Mouse (Mus musculus) hindbrain, embryonic 14.5 days (tissue): ENCODE results near the gene Mmgt2. TPM values are rescaled to one million over a fixed set of nuclear protein-coding genes. Genes with fewer than 3 reads are reported as not detected.

Experiments
- ATAC-seq: fragments of 200-750 bp; cut with Nextera tagmentation; 2 replicates; pipeline ENCODE4 v1.8.0; 2017; ENCODE audit warnings: moderate number of reproducible peaks, mild to moderate bottlenecking, moderate TSS enrichment, moderate library complexity; ENCODE audit not compliant: low FRiP score
- DNase-seq: peaks from one replicate; pipeline ENCODE4 v3.0.0-alpha.2; 2015; ENCODE audit warnings: low spot score
- H3K27ac ChIP-seq: fragments of 300-500 bp; sonication (generic); 2 replicates; pipeline ENCODE4 v1.5.1; 2014; ENCODE audit warnings: mild to moderate bottlenecking, moderate library complexity
- H3K27me3 ChIP-seq: fragments of 300-500 bp; sonication (generic); 2 replicates; pipeline ENCODE4 v1.6.1; 2014; ENCODE audit warnings: mild to moderate bottlenecking, low read length, mixed read lengths; ENCODE audit not compliant: control insufficient read depth, insufficient read depth
- H3K36me3 ChIP-seq: fragments of 300-500 bp; sonication (generic); replicated peaks from 2 replicates; pipeline ENCODE4 v1.6.1; 2014; ENCODE audit not compliant: control insufficient read depth, insufficient read depth
- H3K4me1 ChIP-seq: fragments of 300-500 bp; sonication (generic); replicated peaks from 2 replicates; pipeline ENCODE4 v1.6.1; 2014; ENCODE audit warnings: antibody characterized with exemption, low read length, mixed read lengths; ENCODE audit not compliant: control insufficient read depth, insufficient read depth
- H3K4me2 ChIP-seq: fragments of 300-500 bp; sonication (generic); replicated peaks from 2 replicates; pipeline ENCODE4 v1.6.1; 2014; ENCODE audit warnings: mild to moderate bottlenecking, moderate library complexity
- H3K4me3 ChIP-seq: fragments of 300-500 bp; sonication (generic); replicated peaks from 2 replicates; pipeline ENCODE4 v1.5.1; 2014; ENCODE audit warnings: mild to moderate bottlenecking, low read length
- H3K9ac ChIP-seq: fragments of 300-500 bp; sonication (generic); 2 replicates; pipeline ENCODE4 v1.6.1; 2014
- H3K9me3 ChIP-seq: fragments of 300-500 bp; sonication (generic); 2 replicates; pipeline ENCODE4 v1.6.1; 2016; ENCODE audit warnings: low read length; ENCODE audit not compliant: control insufficient read depth
- WGBS: fragments of 180-500 bp; shearing (Covaris S2); extraction: QIAGEN DNeasy Blood & Tissue Kit; methylation state at CpG from one replicate; pipeline ENCODE4 v1.1.7; 2014; 5-methylcytosine and 5-hydroxymethylcytosine counted together
- polyA plus RNA-seq: library from polyadenylated mRNA; unstranded; fragments of >200 nt; fragmentation: Nextera tagmentation; extraction: Ambion mirVana; gene quantifications from 2 replicates; pipeline ENCODE4 v1.2.1, GENCODE M21; 2014

The Mmgt2 gene
- polyA plus RNA-seq, 1 experiment from 2014 or later, result 33.4 TPM

- DNase-seq, result no peak
- Histone ChIP-seq H3K4me1 (no peaks in the 10 kb centered on the region), H3K9me3 (no peaks in the 10 kb centered on the region), H3K27me3 (no peaks in the 10 kb centered on the region), H3K4me2 (no peak overlapping the region), H3K36me3 (peaks cover 65% of the 10 kb centered on the region), H3K9ac (no peak overlapping the region), H3K4me3 (no peak overlapping the region), H3K27ac (no peak overlapping the region)
- WGBS, result 84% methylated on average over 5 of the region's 5 CpGs
- no peak for ATAC-seq
Measured at GRCm38 (mm10) chr11:62710657-62711056, 62.2 kb downstream of the Mmgt2 start.

Other genes with a start within 250 kb of the Mmgt2 start
- gene Pigl, start 190.2 kb upstream of the Mmgt2 start, polyA plus RNA-seq, result 8.6 and 10.4 TPM in 2 replicates
- 189 and 202 TPM in 2 replicates for gene Ncor1, start 190.1 kb upstream of the Mmgt2 start, polyA plus RNA-seq
- gene Cenpv, start 109.4 kb upstream of the Mmgt2 start, polyA plus RNA-seq, result 63.8 and 64.8 TPM in 2 replicates
- gene Ubb, start 97.5 kb upstream of the Mmgt2 start, polyA plus RNA-seq, result 4,396 and 4,426 TPM in 2 replicates
- 22.6 and 28.2 TPM in 2 replicates for gene Trpv2, start 74.2 kb upstream of the Mmgt2 start, polyA plus RNA-seq
- gene Lrrc75a, start 141 bp upstream of the Mmgt2 start, polyA plus RNA-seq, result 10.5 and 12.6 TPM in 2 replicates
- gene Zfp287, start 83.2 kb downstream of the Mmgt2 start, polyA plus RNA-seq, result 18.5 and 19.4 TPM in 2 replicates
- gene Gm10428, start 104.4 kb downstream of the Mmgt2 start, polyA plus RNA-seq, result not detected in 2 replicates
- 27.1 and 28.9 TPM in 2 replicates for gene Zfp286, start 140.8 kb downstream of the Mmgt2 start, polyA plus RNA-seq
- gene Trim16, start 171.6 kb downstream of the Mmgt2 start, polyA plus RNA-seq, result 7.7 and 8.8 TPM in 2 replicates
- 0.25 and 0.61 TPM in 2 replicates for gene Fbxw10, start 198.4 kb downstream of the Mmgt2 start, polyA plus RNA-seq
- gene Tvp23b, start 230.8 kb downstream of the Mmgt2 start, polyA plus RNA-seq, result 52.8 and 58.9 TPM in 2 replicates